Mouse (Mus musculus): ENCODE data around the gene Mill2. TPM values are rescaled to one million over a fixed set of nuclear protein-coding genes. Genes with fewer than 3 reads are reported as not detected.

Gene Mill2
- total RNA-seq, 2 experiments from 2014 or later, result 8.1 to 10.0 TPM

Other genes starting within 250 kb of the Mill2 start
- not detected for gene Psg23, start 223.5 kb upstream of the Mill2 start, total RNA-seq (2021)
- gene Psg21, start 183.2 kb upstream of the Mill2 start, total RNA-seq (2021), result not detected
- gene Psg20, start 153.8 kb upstream of the Mill2 start, total RNA-seq (2021), result not detected
- not detected for gene Psg22, start 121.9 kb upstream of the Mill2 start, total RNA-seq (2021)
- not detected for gene Psg19, start 41.4 kb upstream of the Mill2 start, total RNA-seq (2021)
- not detected for gene Psg17, start 18.4 kb upstream of the Mill2 start, total RNA-seq (2021)
- gene Pglyrp1, start 31.4 kb downstream of the Mill2 start, total RNA-seq (2021), result 1 to 10 TPM; 1.1 to 2.8 TPM
- gene Ccdc61, start 70.4 kb downstream of the Mill2 start, total RNA-seq (2021), result 10 to 100 TPM in 1 of 2 experiments, 1 to 10 TPM in 1; 9.9 to 10.7 TPM
- 1 to 10 TPM; 3.8 to 5.1 TPM for gene Nova2, start 85.9 kb downstream of the Mill2 start, total RNA-seq (2021)
- gene Nanos2, start 147.4 kb downstream of the Mill2 start, total RNA-seq (2021), result not detected
- gene Mypop, start 151.3 kb downstream of the Mill2 start, total RNA-seq (2021), result 10 to 100 TPM in 1 of 2 experiments, 1 to 10 TPM in 1; 9.3 to 12.2 TPM
- 10 to 100 TPM; 42.9 to 47.0 TPM for gene Irf2bp1, start 164.1 kb downstream of the Mill2 start, total RNA-seq (2021)
- gene Foxa3, start 183.6 kb downstream of the Mill2 start, total RNA-seq (2021), result not detected
- gene Sympk, start 184.4 kb downstream of the Mill2 start, total RNA-seq (2021), result 100 to 1,000 TPM in 1 of 2 experiments, 10 to 100 TPM in 1; 92.0 to 105 TPM
- not detected for gene Rsph6a, start 214.7 kb downstream of the Mill2 start, total RNA-seq (2021)
- gene Dmwd, start 236.3 kb downstream of the Mill2 start, total RNA-seq (2021), result 10 to 100 TPM; 48.3 to 49.1 TPM
- gene Dmpk, start 243.9 kb downstream of the Mill2 start, total RNA-seq (2021), result 100 to 1,000 TPM; 127 to 137 TPM